Mouse (Mus musculus) testis, adult 2 months (tissue): Measurements from ENCODE around the gene Glod4.

Experiments used
- CTCF ChIP-seq: fragments of 200-500 bp; IDR thresholded peaks from 2 replicates; pipeline ENCODE4 v1.5.1; 2012; ENCODE audit warnings: low read depth, mild to moderate bottlenecking, inconsistent platforms, low read length, moderate library complexity; ENCODE audit not compliant: control insufficient read depth, insufficient read depth, insufficient replicate concordance
- POLR2A ChIP-seq: fragments of 200-500 bp; IDR thresholded peaks from 2 replicates; pipeline ENCODE4 v1.6.1; 2012; ENCODE audit warnings: low read depth, mild to moderate bottlenecking, inconsistent platforms, low read length, moderate library complexity; ENCODE audit not compliant: control insufficient read depth

DNA sequence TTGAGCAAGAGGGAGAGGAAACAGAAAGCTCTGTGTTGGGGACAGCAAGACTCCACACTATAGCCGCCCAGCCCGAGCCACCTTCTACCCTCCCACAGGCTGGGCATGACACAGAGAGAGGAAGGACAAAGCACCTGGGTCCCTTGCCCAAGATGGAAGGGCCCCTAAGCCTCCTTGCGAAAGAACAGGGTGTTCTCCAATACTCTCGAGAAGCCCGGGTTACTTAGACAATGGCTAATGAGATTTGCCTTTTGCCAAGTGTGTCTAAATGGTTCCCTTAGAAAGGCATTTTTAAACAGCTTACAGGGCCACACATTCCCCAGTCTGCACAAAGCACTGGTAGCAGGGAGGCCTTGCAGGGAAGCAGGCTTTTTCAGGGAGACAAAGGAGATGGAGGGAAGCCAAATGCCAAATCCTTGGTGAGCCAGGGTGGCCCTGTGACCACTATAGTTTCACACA is 24.5 kb upstream of the Glod4 start:
- TF ChIP-seq POLR2A (no peak), CTCF (no peak)
